Mouse (Mus musculus) forebrain, postnatal 0 days (tissue): ENCODE measurements at regions not wholly inside any gene's neighbourhood (a gene's known extent, or its start where the extent isn't known, plus 50 kb on each side); places are given as distances from the start of the nearest gene placed in this dataset.

Source experiments
- ATAC-seq: fragments of 200-750 bp; cut with Nextera tagmentation; 2 replicates; pipeline ENCODE4 v1.8.0; 2017; ENCODE audit warnings: mild to moderate bottlenecking, moderate library complexity
- DNase-seq: peaks from one replicate; pipeline ENCODE4 v3.0.0-alpha.2; 2015
- H3K27ac ChIP-seq: fragments of 300-500 bp; sonication (generic); 2 replicates; pipeline ENCODE4 v1.5.1; 2014; ENCODE audit warnings: low read depth, mild to moderate bottlenecking, antibody characterized with exemption, low read length, moderate library complexity, mixed read lengths
- H3K27me3 ChIP-seq: fragments of 300-500 bp; sonication (generic); 2 replicates; pipeline ENCODE4 v1.6.1; 2014; ENCODE audit warnings: mild to moderate bottlenecking, low read length, mixed read lengths; ENCODE audit not compliant: insufficient read depth
- H3K36me3 ChIP-seq: fragments of 300-500 bp; sonication (generic); 2 replicates; pipeline ENCODE4 v1.6.1; 2014; ENCODE audit warnings: mild to moderate bottlenecking, moderate library complexity; ENCODE audit not compliant: insufficient read depth
- H3K4me1 ChIP-seq: fragments of 300-500 bp; sonication (generic); 2 replicates; pipeline ENCODE4 v1.6.1; 2014; ENCODE audit warnings: antibody characterized with exemption; ENCODE audit not compliant: insufficient read depth
- H3K4me2 ChIP-seq: fragments of 300-500 bp; sonication (generic); 2 replicates; pipeline ENCODE4 v1.6.1; 2014; ENCODE audit warnings: low read depth, mild to moderate bottlenecking, moderate library complexity
- H3K4me3 ChIP-seq: fragments of 300-500 bp; sonication (generic); 2 replicates; pipeline ENCODE4 v1.5.1; 2014; ENCODE audit warnings: low read depth, low read length, mixed read lengths
- H3K9ac ChIP-seq: fragments of 300-500 bp; sonication (generic); 2 replicates; pipeline ENCODE4 v1.6.1; 2014; ENCODE audit warnings: mild to moderate bottlenecking
- H3K9me3 ChIP-seq: fragments of 300-500 bp; sonication (generic); 2 replicates; pipeline ENCODE4 v1.6.1; 2016; ENCODE audit warnings: low read length
- CTCF ChIP-seq: sonication (generic); IDR thresholded peaks from 2 replicates; pipeline ENCODE4 v1.5.1; 2016; ENCODE audit warnings: antibody characterized with exemption, control low read depth, low read depth
- WGBS: fragments of 180-500 bp; shearing (Covaris S2); extraction: QIAGEN DNeasy Blood & Tissue Kit; methylation state at CpG from one replicate; pipeline ENCODE4 v1.1.7; 2014; 5-methylcytosine and 5-hydroxymethylcytosine counted together

DNA sequence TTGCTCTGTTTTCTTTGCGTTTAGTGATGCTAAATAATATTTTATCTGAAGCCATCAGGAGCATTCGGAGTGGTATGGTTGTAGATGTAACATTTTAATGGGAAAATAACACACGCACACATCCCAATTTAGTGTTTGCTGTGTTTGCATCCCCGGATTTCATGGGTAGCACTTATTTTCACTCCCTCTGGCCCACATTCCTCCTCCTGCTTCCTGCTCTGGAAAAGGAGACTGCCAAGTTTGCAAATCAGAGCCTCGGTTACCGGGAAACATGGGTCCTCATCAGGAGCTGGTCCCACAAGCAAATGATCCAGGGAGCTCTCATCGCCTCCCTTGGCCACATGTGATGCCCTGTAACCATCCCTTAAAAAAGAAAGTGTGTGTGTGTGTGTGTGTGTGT lies 94.3 kb upstream of the Npas2 start:
- Histone ChIP-seq H3K4me3 (no peak overlapping the region), H3K27ac (peak overlapping the region; percentile 21; the same call in 1 of the 2 replicates), H3K27me3 (no peaks in the 10 kb centered on the region), H3K36me3 (no peaks in the 10 kb centered on the region), H3K4me2 (no peak overlapping the region), H3K4me1 (peaks cover 6% of the 10 kb centered on the region; the same call in 1 of the 2 replicates), H3K9ac (no peak overlapping the region), H3K9me3 (no peaks in the 10 kb centered on the region)
- no peak for TF ChIP-seq CTCF
- ATAC-seq (peak; percentile 19), DNase-seq (peak; percentile 25)
- WGBS = 66% methylated on average over 7 of the region's 7 CpGs

DNA sequence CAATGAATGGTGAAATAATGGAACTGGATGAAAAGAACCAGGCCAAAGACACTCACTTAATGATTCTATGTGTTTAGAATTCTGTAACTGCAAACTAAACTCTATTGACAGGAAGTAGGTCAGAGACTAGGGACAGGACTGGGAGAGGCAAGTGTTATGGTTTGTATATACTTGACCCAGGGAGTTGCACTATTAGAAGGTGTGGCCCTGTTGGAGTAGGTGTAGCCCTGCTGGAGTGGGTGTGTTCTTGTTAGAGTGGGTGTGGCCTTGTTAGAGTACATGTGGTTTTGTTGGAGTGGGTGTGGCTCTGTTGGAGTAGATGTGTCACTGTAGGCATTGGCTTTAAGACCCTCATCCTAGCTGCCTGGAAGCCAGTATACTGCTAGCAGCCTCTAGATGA lies 93.0 kb upstream of the Npas2 start:
- H3K27me3 ChIP-seq = no peaks in the 10 kb centered on the region
- no peak overlapping the region for H3K4me3 ChIP-seq
- ATAC-seq = no peak
- H3K4me2 ChIP-seq = no peak overlapping the region
- H3K9me3 ChIP-seq = no peaks in the 10 kb centered on the region
- no peak for DNase-seq
- no peak overlapping the region for H3K27ac ChIP-seq
- H3K4me1 ChIP-seq = peaks cover 6% of the 10 kb centered on the region; the same call in 1 of the 2 replicates
- no peak overlapping the region for H3K9ac ChIP-seq
- no peaks in the 10 kb centered on the region for H3K36me3 ChIP-seq
- TF ChIP-seq CTCF = no peak

DNA sequence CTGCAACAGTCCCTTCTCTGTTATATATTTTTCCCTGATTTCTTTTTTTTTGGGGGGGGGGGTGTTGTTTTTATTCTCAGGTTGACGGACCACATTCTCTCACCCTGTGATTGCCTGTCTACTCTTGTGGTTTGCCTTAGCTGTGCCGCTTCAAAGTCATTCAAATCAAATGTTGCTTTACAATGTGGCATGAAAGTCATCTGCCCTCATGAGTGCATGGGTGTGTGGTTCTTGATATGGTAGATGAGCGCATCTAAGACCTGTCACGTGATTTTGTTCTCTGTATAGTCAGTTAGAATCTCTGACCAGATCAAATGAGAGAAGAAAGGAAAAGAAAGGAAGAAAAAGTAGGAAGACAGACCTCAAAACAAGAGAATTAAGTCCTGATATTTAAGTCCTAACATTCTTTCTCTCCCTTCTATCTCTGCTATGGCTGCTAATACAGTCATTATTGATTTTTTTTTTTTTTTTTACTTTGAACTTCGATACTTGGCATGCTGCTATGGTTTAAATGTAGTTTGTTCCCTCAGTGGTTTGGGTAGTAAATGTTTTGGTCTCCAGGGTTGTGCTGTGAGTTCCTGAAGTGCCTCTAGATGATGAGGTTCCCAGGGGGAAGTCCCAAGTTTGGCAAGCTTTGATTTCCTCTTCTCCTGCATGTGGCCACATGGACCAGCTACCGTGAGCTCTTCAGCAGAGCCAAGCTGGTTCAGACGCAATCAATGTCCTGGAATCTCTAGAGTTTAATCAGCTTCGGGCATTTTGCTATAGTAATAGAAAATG lies 91.2 kb upstream of the Npas2 start:
- no peak overlapping the region for H3K9ac ChIP-seq
- H3K4me1 ChIP-seq = peaks cover 6% of the 10 kb centered on the region; the same call in 1 of the 2 replicates
- WGBS = 91% methylated on average over 8 of the region's 8 CpGs
- ATAC-seq (no peak), DNase-seq (no peak)
- H3K27me3 ChIP-seq = no peaks in the 10 kb centered on the region
- no peak for TF ChIP-seq CTCF
- H3K9me3 ChIP-seq = no peaks in the 10 kb centered on the region
- H3K27ac ChIP-seq = no peak overlapping the region
- no peak overlapping the region for H3K4me2 ChIP-seq
- no peaks in the 10 kb centered on the region for H3K36me3 ChIP-seq
- no peak overlapping the region for H3K4me3 ChIP-seq

DNA sequence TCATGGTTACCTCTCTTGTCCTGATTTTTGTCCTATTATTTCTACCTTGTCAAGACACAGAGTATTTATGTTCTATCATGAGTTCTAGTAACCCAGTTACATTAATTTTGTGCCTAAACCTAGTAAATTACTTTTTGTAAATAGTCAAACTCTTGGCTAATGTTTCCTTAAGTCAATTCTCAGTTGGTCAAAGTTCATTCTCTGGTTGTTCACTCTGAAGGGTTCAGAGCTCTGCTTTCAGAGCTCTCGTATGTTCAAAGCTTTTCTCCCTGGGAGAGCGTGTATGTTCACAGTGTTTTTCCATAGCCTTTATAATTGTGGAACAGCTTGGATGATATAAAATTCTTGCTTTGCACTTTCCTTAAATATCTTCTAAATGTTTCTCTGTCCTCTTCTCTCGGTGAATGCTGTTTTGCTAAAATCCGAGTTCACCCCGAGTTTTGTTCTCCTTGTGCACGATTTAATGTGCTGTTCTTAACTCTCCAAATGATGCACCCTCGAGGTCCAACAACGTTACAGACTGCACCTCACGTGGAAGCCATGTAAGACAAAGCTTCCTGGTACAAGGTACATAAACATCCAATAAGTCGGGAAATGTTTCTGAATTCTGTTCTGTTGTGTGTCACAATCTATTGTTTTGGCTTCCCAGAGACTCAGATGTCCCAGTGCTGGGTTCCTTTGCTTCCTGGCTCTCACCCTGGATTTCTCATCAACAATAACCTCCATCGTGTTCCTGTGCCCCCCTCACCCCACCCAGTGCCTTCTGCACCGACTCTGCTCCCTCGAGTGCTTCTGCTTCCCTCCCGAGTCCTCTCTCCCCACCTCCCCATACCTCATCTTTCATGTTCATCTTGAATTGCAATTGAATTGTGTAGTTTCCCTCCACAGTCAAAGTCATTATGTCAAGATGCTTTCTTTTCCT lies 90.3 kb upstream of the Npas2 start:
- TF ChIP-seq CTCF = no peak
- H3K9me3 ChIP-seq = no peaks in the 10 kb centered on the region
- ATAC-seq (no peak), DNase-seq (peak; percentile 23)
- no peaks in the 10 kb centered on the region for H3K36me3 ChIP-seq
- H3K4me1 ChIP-seq = 0 out of 2 replicates have a peak, but pooled peaks cover under 1% of the 10 kb centered on the region
- peak overlapping the region; percentile 52 for H3K27ac ChIP-seq
- H3K9ac ChIP-seq = no peak overlapping the region
- H3K4me3 ChIP-seq = no peak overlapping the region
- WGBS = 71% methylated on average over 14 of the region's 14 CpGs
- H3K4me2 ChIP-seq = no peak overlapping the region
- no peaks in the 10 kb centered on the region for H3K27me3 ChIP-seq

DNA sequence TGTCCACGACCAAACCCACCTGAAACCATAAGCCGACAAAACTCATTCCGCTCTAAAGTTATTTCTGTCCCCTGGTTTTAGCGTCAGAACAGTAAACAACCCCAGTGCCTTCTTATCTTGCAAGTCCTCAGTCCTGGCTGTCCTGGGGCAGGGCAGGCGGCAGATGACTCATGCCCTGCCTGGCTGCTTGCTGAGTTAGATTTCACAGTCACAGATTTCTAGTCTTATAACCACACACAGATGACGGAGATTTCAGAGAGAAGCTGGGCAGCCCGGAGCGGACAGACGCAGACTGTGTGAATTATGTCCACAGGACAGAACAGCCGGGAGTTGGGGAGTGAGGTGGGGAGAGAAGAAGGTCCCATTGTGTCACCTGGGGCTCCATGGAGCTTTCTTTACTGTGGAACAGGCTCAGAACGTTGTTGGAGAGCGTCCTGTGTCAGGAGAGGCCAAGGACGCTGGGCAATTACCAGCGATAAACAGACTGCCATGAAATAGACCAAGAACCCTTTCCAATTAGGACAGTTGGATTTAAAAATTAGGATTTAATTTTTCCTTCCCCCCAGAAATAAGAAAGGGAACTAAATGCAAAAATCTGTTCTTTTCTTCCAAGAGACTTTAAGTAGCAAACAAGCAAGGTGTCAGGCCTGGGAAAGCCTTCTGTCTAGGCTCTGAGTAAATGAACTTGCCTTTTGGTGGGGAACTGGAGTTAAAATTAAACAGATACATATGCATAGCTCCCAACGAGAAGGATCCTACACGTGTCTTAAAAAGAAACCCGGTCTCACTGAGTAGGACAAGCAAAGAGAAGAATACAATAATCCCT lies 87.8 kb upstream of the Npas2 start:
- DNase-seq (no peak), ATAC-seq (0 out of 2 replicates have a peak, but pooled peaks have one; percentile 32)
- Histone ChIP-seq H3K4me1 (no peaks in the 10 kb centered on the region), H3K36me3 (no peaks in the 10 kb centered on the region), H3K27ac (no peak overlapping the region), H3K27me3 (no peaks in the 10 kb centered on the region), H3K9ac (no peak overlapping the region), H3K9me3 (no peaks in the 10 kb centered on the region), H3K4me2 (no peak overlapping the region), H3K4me3 (no peak overlapping the region)
- 59% methylated on average over 17 of the region's 17 CpGs for WGBS
- no peak for TF ChIP-seq CTCF

DNA sequence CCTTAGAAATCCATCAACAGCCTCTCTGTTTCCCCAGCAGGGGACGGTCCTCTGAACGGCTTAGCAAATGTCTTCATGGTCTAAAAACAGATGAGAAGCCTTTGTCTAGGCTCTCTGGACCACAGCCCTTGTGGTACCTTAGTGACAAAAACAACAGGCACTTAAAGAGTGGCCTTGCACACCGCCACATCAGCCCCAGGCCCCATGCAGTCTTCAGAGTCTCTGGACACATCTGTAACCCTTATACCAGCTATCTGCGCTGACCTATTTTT lies 87.2 kb upstream of the Npas2 start:
- H3K9ac ChIP-seq = no peak overlapping the region
- H3K27me3 ChIP-seq = no peaks in the 10 kb centered on the region
- no peaks in the 10 kb centered on the region for H3K9me3 ChIP-seq
- ATAC-seq (0 out of 2 replicates have a peak, but pooled peaks have one; percentile 16), DNase-seq (no peak)
- H3K36me3 ChIP-seq = no peaks in the 10 kb centered on the region
- WGBS = 42% methylated on average over 4 of the region's 4 CpGs
- no peak overlapping the region for H3K27ac ChIP-seq
- H3K4me3 ChIP-seq = no peak overlapping the region
- no peaks in the 10 kb centered on the region for H3K4me1 ChIP-seq
- peak; percentile 30; the same call in 1 of the 2 replicates for TF ChIP-seq CTCF
- no peak overlapping the region for H3K4me2 ChIP-seq
